Mouse (Mus musculus) megakaryocyte, embryonic 14.5 days (primary cell): ENCODE data around the gene Avp.

Experiments used
- FLI1 ChIP-seq: IDR thresholded peaks from 2 replicates; pipeline ENCODE4 v1.6.1; 2012; ENCODE audit warnings: low read length, inconsistent platforms, mixed read lengths
- GATA1 ChIP-seq: IDR thresholded peaks from 3 replicates; pipeline ENCODE4 v1.6.1; 2012; ENCODE audit warnings: mixed read lengths, low read length, inconsistent platforms, borderline replicate concordance

GRCm38 (mm10) chr2:130578148-130578547, 4.2 kb downstream of the Avp start:
- no peak for TF ChIP-seq GATA1
- no peak for TF ChIP-seq FLI1
